Mouse (Mus musculus) embryonic facial prominence, embryonic 10.5 days (tissue): ENCODE results near the gene Fzd7. TPM values are rescaled to one million over a fixed set of nuclear protein-coding genes. Genes with fewer than 3 reads are reported as not detected.

Experiments used
- DNase-seq: peaks from one replicate; pipeline ENCODE4 v3.0.0-alpha.2; 2017; ENCODE audit warnings: low spot score
- H3K27ac ChIP-seq: fragments of 300-500 bp; sonication (generic); replicated peaks from 2 replicates; pipeline ENCODE4 v1.5.1; 2016; ENCODE audit warnings: mild to moderate bottlenecking
- H3K27me3 ChIP-seq: fragments of 300-500 bp; sonication (generic); replicated peaks from 2 replicates; pipeline ENCODE4 v1.6.1; 2016; ENCODE audit warnings: low read depth, mild to moderate bottlenecking; ENCODE audit not compliant: poor library complexity, severe bottlenecking
- H3K36me3 ChIP-seq: fragments of 300-500 bp; sonication (generic); replicated peaks from 2 replicates; pipeline ENCODE4 v1.6.1; 2016; ENCODE audit warnings: mild to moderate bottlenecking, moderate library complexity
- H3K4me1 ChIP-seq: fragments of 300-500 bp; sonication (generic); 2 replicates; pipeline ENCODE4 v1.6.1; 2016
- H3K4me3 ChIP-seq: fragments of 300-500 bp; sonication (generic); 2 replicates; pipeline ENCODE4 v1.5.1; 2016; ENCODE audit warnings: mild to moderate bottlenecking, moderate library complexity
- H3K9me3 ChIP-seq: fragments of 300-500 bp; sonication (generic); 2 replicates; pipeline ENCODE4 v1.6.1; 2016; ENCODE audit warnings: mild to moderate bottlenecking
- WGBS: fragments of 180-500 bp; shearing (Covaris S2); methylation state at CpG from one replicate; pipeline ENCODE4 v1.1.7; 2016; 5-methylcytosine and 5-hydroxymethylcytosine counted together
- polyA plus RNA-seq: library from polyadenylated mRNA; unstranded; fragments of >200 nt; fragmentation: Nextera tagmentation; extraction: Ambion mirVana; gene quantifications from 2 replicates; pipeline ENCODE4 v1.2.1, GENCODE M21; 2016

Fzd7 gene
- polyA plus RNA-seq, 1 experiment from 2014 or later = 12.7 TPM

DNA sequence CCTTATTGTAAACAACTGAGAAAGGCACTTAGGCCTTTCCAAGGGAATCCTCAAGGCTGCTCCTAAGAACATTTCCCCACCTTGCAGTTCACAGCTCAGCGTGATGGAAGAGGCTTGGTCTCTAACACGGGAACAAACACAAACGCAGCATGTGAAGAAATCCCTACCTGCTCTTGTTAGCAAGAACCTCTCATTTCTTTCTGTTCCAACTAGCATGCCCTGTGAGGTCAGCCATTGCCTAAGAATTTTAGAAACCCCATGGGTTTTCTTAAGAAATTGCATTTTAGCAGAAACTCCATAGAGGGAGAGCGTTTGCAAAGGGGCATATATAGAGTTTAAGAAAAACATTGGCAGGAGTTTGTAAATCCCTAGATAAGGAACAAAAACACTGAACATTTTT, 6.3 kb downstream of the Fzd7 start:
- H3K27me3 ChIP-seq = 0 out of 2 replicates have a peak, but pooled peaks cover 2% of the 10 kb centered on the region
- peaks cover 62% of the 10 kb centered on the region for H3K36me3 ChIP-seq
- no peak overlapping the region for H3K4me3 ChIP-seq
- DNase-seq = no peak
- 0 out of 2 replicates have a peak overlapping the region, but pooled peaks have one; percentile 8 for H3K27ac ChIP-seq
- H3K4me1 ChIP-seq = peaks cover 83% of the 10 kb centered on the region
- 51% methylated on average over 4 of the region's 4 CpGs for WGBS
- H3K9me3 ChIP-seq = no peaks in the 10 kb centered on the region

DNA sequence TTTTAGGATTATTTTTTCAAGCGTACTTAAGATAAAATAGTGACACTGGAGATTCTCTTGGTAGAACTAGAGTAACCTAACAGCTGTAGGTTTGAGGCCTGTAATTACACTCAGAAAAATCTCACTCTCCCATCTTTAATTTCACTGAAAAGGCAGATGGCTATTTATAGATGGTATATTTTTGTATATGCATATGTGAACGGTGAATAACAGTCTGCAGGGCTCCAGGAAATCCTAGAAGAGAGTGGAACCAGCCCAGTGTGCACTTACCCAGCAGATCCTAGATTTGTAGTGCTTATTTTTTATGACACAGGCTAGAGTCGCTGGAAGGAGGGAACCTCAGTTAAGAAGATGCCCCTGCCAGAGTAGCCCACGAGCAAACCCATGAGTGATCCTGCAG, 6.8 kb downstream of the Fzd7 start:
- WGBS = 67% methylated on average over 4 of the region's 4 CpGs
- no peak for DNase-seq
- Histone ChIP-seq H3K4me3 (no peak overlapping the region), H3K4me1 (peaks cover 82% of the 10 kb centered on the region), H3K9me3 (no peaks in the 10 kb centered on the region), H3K27me3 (0 out of 2 replicates have a peak, but pooled peaks cover 5% of the 10 kb centered on the region), H3K27ac (no peak overlapping the region), H3K36me3 (peaks cover 58% of the 10 kb centered on the region)

DNA sequence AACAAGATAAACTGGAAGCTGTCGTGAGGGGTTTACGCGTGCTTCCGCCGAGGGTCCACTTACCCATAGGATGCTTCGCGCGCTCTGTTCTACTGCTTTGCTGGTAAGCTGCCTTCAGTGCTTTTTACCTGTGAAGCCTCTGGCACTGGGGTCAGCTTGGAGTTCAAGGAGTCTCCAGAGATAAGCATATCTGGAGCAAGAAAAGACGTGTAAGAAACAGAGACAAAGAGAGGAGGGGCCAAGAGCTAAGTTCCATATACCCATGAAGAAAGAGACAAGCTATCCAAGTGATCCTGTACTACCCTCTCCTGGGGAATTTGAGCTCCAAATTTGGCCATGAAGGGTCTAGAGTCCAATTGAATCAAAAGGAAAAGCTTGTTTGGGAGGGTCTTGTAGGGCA, 9.3 kb downstream of the Fzd7 start:
- Histone ChIP-seq H3K4me3 (no peak overlapping the region), H3K27me3 (peaks cover 10% of the 10 kb centered on the region; the same call in 1 of the 2 replicates), H3K9me3 (no peaks in the 10 kb centered on the region), H3K36me3 (peaks cover 37% of the 10 kb centered on the region), H3K4me1 (peaks cover 57% of the 10 kb centered on the region), H3K27ac (peak overlapping the region; percentile 4; the same call in 1 of the 2 replicates)
- WGBS = 79% methylated on average over 9 of the region's 9 CpGs
- no peak for DNase-seq

DNA sequence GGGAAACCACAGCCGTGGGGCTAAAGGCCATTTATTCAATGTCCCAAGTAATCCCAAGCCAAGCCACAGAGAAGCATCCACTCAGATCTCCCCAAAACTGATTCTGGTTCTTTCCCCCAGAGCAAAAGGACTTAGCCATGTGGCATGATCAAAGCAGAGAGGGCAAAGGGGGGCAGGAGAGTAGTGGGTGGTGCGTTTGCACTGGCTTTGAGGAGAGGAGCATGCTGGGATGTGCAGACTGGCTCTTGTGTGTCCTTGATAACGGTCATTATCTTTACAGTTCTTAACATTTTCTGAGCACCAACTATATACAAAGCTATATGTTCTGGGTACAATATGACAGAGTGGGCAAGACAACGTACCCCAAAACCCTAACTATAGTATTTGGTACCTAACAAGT, 10.2 kb downstream of the Fzd7 start:
- no peak for DNase-seq
- Histone ChIP-seq H3K4me1 (peaks cover 48% of the 10 kb centered on the region), H3K27ac (no peak overlapping the region), H3K36me3 (peaks cover 32% of the 10 kb centered on the region), H3K4me3 (no peak overlapping the region), H3K27me3 (peaks cover 10% of the 10 kb centered on the region; the same call in 1 of the 2 replicates), H3K9me3 (no peaks in the 10 kb centered on the region)
- 69% methylated on average over 4 of the region's 4 CpGs for WGBS

DNA sequence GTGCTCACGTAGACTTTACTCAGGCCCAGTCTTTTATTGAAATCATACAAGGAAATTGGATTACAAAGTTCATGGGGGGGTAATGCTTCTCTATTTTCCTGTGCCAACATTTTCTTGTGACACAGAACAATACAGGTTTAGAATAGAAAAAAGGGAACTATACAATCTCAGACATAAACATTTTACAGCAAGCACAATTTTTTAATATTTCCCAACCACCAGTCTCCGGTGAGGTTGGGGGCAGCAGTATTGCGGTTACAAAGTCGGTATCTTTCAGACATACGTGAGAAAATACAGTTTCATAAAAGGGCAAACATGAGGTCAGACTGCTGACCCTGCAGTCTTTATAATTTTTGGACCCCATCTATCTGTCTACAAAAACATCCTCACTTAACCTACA, 13.7 kb downstream of the Fzd7 start:
- Histone ChIP-seq H3K4me1 (peaks cover 28% of the 10 kb centered on the region), H3K27me3 (peaks cover 10% of the 10 kb centered on the region; the same call in 1 of the 2 replicates), H3K36me3 (peaks cover 6% of the 10 kb centered on the region), H3K27ac (no peak overlapping the region), H3K4me3 (no peak overlapping the region), H3K9me3 (no peaks in the 10 kb centered on the region)
- DNase-seq = no peak
- WGBS = 94% methylated on average over 5 of the region's 5 CpGs

DNA sequence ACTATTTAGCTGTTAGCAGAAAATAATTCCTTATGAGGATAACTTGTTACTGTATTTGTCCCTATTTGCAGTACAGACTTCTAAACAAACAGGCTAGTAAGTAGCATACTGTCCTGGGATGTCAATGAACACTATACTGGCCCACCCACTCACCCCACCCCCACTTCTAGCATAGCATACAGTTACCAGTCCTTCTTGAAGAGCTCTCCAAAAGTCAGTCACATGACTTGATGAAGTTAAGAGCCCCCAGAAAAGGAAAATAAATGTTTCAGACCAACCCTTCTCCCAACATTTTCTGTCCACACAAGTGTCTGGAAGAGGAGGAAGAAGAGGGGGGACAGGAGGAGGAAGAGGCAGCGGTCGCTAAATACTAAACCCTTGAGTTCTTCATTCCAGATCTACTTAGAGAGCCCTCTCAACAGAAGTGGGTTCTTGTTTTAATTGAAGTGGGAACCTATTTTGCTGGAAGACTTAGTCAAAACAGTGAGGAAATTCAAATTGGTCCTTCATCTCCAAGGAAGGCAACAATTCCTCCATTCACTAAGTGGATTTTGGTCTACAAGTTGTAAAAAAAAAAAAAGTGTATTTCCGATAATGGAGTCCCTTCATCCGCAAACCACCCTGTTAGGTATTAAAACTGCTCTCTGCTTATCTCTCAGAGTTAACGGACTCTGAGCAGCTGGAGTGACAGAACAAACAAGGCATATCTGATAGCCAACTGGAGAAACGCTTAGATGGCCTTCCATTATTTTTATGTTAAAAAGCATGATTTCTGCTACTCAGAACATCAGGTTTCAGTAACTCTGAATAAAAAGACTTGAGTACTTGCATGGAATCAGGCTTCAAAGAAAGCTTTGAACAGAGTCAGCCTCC, 15.8 kb downstream of the Fzd7 start:
- peaks cover 10% of the 10 kb centered on the region for H3K4me1 ChIP-seq
- no peaks in the 10 kb centered on the region for H3K9me3 ChIP-seq
- WGBS = 77% methylated on average over 6 of the region's 6 CpGs
- no peak overlapping the region for H3K4me3 ChIP-seq
- no peak for DNase-seq
- H3K27ac ChIP-seq = no peak overlapping the region
- peaks cover 10% of the 10 kb centered on the region; the same call in 1 of the 2 replicates for H3K27me3 ChIP-seq
- no peaks in the 10 kb centered on the region for H3K36me3 ChIP-seq

DNA sequence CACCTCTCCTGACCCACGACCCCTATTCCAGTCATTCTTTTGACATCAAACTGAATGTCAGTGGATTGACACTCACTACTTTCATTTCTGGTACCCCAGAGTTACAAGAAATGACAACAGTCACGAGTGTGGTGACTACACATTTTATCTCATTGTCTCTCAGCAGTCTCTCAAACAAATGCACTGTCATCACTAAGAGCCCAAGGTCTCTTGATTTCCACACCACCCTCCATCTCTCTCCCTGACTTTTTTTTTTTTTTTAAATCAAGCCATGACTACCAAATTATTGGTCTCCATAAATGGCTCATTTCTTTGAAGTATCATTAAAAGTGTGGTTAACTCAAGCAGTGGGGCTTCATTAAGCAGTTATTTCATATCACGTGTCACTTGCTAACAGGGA, 17.1 kb downstream of the Fzd7 start:
- 76% methylated on average over 3 of the region's 3 CpGs for WGBS
- H3K27me3 ChIP-seq = peaks cover 4% of the 10 kb centered on the region; the same call in 1 of the 2 replicates
- H3K4me1 ChIP-seq = peaks cover 9% of the 10 kb centered on the region
- no peaks in the 10 kb centered on the region for H3K36me3 ChIP-seq
- no peak for DNase-seq
- H3K27ac ChIP-seq = no peak overlapping the region
- no peak overlapping the region for H3K4me3 ChIP-seq
- H3K9me3 ChIP-seq = no peaks in the 10 kb centered on the region

DNA sequence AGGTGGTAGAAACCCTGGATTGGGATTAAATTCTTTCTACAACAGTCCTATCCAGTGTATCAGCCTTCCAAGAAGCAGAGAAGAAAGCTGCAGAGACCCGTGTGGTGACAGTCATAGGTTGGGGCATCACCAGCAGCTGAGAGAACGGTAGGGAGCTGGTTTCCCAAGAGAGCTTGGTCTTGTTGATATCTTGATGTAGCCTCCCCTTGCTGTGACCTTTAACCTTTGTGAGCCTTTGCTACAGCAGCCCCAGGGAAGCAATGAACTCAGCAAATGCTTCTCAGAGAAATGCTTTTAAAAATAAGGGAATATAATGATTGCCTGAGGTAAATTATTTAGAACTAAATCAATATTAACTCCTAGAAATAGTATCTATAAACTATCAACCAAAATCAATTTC, 20.1 kb downstream of the Fzd7 start:
- Histone ChIP-seq H3K36me3 (no peaks in the 10 kb centered on the region), H3K27ac (no peak overlapping the region), H3K27me3 (0 out of 2 replicates have a peak, but pooled peaks cover 7% of the 10 kb centered on the region), H3K4me3 (no peak overlapping the region), H3K9me3 (no peaks in the 10 kb centered on the region), H3K4me1 (peaks cover 9% of the 10 kb centered on the region)
- DNase-seq = no peak
- 63% methylated on average over 2 of the region's 2 CpGs for WGBS

DNA sequence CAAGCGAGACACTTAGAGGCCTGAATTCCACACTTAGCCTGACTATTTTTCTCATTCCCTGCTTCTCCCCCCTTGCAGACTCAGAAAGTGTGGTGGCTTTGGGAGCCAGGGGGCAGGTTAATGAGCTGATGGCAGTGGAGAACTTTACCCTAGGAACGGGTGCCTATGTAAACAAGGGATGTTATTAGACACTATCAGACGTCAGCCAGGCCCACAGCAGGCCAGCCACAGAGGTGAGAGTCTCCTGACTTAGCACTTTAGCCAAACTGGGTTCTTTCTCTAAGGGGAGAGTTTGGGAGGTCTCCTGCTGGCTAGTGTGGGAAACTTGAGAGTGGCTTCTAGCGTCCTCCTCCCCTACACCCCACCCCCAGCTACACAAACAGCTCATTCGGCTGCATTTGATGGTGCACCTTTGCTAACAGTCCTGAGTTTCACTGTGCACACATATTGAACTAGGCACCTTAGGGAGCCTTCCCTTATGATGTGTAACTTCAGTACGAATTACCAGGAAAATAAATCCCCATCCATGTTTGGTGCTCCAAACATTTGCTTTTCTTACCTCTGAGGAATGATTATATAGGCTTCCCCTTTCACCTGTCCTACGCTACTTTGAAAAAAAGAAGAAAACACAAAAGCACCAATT, 21.6 kb downstream of the Fzd7 start:
- Histone ChIP-seq H3K4me3 (no peak overlapping the region), H3K9me3 (no peaks in the 10 kb centered on the region), H3K36me3 (no peaks in the 10 kb centered on the region), H3K27ac (0 out of 2 replicates have a peak overlapping the region, but pooled peaks have one; percentile 35), H3K4me1 (peaks cover 18% of the 10 kb centered on the region), H3K27me3 (0 out of 2 replicates have a peak, but pooled peaks cover 7% of the 10 kb centered on the region)
- no peak for DNase-seq
- 44% methylated on average over 7 of the region's 7 CpGs for WGBS

DNA sequence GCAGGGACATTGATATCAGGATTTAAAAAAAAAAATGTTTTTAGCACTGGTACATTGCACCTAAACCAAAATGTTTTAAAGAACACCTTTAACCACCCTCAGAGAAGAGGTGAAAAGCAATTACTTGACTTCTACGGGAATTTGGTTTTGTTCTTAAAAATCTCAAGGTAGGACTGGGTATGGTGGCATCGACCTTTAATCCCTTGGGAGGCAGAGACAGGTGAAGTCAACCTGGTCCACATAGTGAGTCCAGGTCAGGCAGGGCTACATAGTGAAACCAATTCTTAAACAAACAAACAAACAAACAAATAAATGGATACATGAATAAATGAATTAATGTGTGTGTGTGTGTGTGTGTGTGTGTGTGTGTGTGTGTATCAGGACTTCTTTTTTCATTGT, 22.1 kb downstream of the Fzd7 start:
- WGBS = 81% methylated on average over 2 of the region's 2 CpGs
- H3K36me3 ChIP-seq = no peaks in the 10 kb centered on the region
- H3K27me3 ChIP-seq = 0 out of 2 replicates have a peak, but pooled peaks cover 8% of the 10 kb centered on the region
- H3K4me3 ChIP-seq = no peak overlapping the region
- no peak overlapping the region for H3K27ac ChIP-seq
- no peaks in the 10 kb centered on the region for H3K9me3 ChIP-seq
- no peak for DNase-seq
- peaks cover 19% of the 10 kb centered on the region for H3K4me1 ChIP-seq

DNA sequence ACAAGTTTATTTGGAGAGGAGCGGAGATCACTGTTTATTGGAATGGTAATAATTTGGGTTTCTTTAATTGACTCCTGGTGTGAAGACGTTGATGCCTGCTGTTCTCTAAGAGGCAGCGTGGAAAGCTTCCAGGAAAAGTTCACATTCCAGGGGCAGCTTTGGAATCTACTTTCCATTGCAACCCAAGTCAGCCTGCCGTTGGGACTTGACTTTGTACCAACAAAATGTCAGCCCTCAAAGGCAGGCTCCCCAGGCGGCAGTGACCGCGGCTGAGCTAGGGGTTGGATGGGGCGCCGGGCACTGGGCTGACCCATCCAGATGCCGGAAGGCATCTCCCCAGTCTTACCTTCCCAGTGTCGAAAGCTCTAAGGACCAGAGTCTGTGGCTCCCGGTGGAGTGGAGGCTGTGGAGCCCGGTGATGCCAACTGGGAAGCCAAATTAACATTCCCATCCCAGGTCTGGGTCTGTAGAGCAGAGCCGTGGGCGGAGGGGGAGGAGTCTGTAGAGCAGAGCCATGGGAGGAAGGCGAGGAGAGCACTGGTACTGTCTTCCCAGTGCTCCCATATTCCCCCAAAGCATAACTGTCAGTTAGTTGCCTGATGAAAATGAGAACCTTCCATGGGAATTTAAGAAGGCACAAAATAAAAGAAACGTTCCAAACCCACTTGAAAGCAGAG, 26.4 kb downstream of the Fzd7 start:
- Histone ChIP-seq H3K9me3 (no peaks in the 10 kb centered on the region), H3K27me3 (peaks cover 13% of the 10 kb centered on the region), H3K36me3 (no peaks in the 10 kb centered on the region), H3K27ac (peak overlapping the region; percentile 55), H3K4me1 (peaks cover 25% of the 10 kb centered on the region), H3K4me3 (peak overlapping the region; percentile 30)
- 26% methylated on average over 17 of the region's 17 CpGs for WGBS
- DNase-seq = peak; percentile 49

DNA sequence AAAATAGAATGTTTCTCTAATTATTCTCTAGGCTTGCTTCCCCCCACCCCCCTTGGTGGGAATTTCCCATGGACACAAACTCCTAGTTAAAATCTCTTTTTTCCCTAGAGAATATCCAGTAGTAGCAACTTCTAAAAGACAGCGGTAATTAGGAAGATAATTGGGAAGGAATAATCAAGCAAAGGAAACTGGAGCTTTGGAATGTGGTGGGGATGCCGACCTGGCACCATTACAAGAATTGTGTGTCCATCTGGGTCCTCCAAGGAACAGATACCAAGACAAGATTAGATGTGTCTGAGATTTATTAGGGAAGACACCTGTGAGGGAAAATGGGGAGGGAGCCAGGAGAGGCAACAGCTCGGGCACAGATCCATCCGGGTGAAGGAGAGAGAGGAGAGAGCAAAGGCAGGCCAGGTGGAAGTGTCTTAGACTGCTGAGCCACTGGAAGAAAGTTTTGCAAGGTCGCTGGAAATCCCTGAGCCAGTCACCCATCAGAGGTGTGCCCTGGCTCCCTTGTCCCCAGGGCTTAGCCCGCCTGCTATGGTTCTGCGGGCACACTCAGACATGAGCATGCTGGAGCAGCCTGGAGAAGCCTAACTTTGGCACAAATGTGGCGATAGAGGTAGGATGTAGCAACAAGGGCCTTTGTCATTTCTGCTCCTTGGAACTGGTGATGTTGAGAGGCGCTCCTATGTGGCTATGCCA, 29.5 kb downstream of the Fzd7 start:
- Histone ChIP-seq H3K4me1 (peaks cover 36% of the 10 kb centered on the region), H3K36me3 (no peaks in the 10 kb centered on the region), H3K27ac (no peak overlapping the region), H3K27me3 (peaks cover 6% of the 10 kb centered on the region), H3K4me3 (no peak overlapping the region), H3K9me3 (no peaks in the 10 kb centered on the region)
- no peak for DNase-seq
- 56% methylated on average over 9 of the region's 9 CpGs for WGBS
